Mouse (Mus musculus) v-Abl transformed pro-B cells (cell line): ENCODE measurements around the gene Ttll4.

Source experiments
- in situ Hi-C, 2 experiments: fragments of 400-800 bp; cut with MboI; formaldehyde crosslinking; loops; one replicate each; pipeline ENCODE4 v1.15.1; 2025; ENCODE audit not compliant: unreplicated experiment in 2 of 2

Gene Ttll4

GRCm38 (mm10) chr1:74705016-74705415 lies 43.5 kb downstream of the Ttll4 start:
- in situ Hi-C loops: no loop called here

- in situ Hi-C loops: no loop called here
Observed at GRCm38 (mm10) chr1:74709566-74709965, 48.0 kb downstream of the Ttll4 start.

GRCm38 (mm10) chr1:74712046-74712445 lies 50.5 kb downstream of the Ttll4 start:
- in situ Hi-C loops: no loop called here

- in situ Hi-C loops: no loop called here
Observed at GRCm38 (mm10) chr1:74712461-74713098, 51.0 kb downstream of the Ttll4 start.

- in situ Hi-C loops: no loop called here
Observed at GRCm38 (mm10) chr1:74713099-74713858, 51.7 kb downstream of the Ttll4 start, which contains the start of gene Cyp27a1. Cyp27a1 (plus strand) TSS chr1:74713574.

GRCm38 (mm10) chr1:74713859-74714730 lies 52.5 kb downstream of the Ttll4 start:
- in situ Hi-C loops: no loop called here

- in situ Hi-C loops: loop anchor here (5.0 kb wide), 2 partner anchors 37 to 42 kb away; no protein-coding TSS in a partner anchor
Observed at GRCm38 (mm10) chr1:74714967-74715366, 53.4 kb downstream of the Ttll4 start.

- in situ Hi-C loops: loop anchor here (5.0 kb wide), 2 partner anchors 37 to 42 kb away; no protein-coding TSS in a partner anchor
Observed at GRCm38 (mm10) chr1:74715468-74715867, 53.9 kb downstream of the Ttll4 start.

GRCm38 (mm10) chr1:74715886-74716285 lies 54.3 kb downstream of the Ttll4 start:
- in situ Hi-C loops: loop anchor here (5.0 kb wide), 2 partner anchors 36 to 41 kb away; no protein-coding TSS in a partner anchor

- in situ Hi-C loops: loop anchor here (5.0 kb wide), 2 partner anchors 34 to 39 kb away; no protein-coding TSS in a partner anchor
Observed at GRCm38 (mm10) chr1:74718113-74718512, 56.6 kb downstream of the Ttll4 start.

GRCm38 (mm10) chr1:74719281-74719680 lies 57.7 kb downstream of the Ttll4 start:
- in situ Hi-C loops: loop anchor here (5.0 kb wide), 2 partner anchors 33 to 38 kb away; no protein-coding TSS in a partner anchor

GRCm38 (mm10) chr1:74721657-74722056 lies 60.1 kb downstream of the Ttll4 start:
- in situ Hi-C loops: no loop called here

- in situ Hi-C loops: no loop called here
Observed at GRCm38 (mm10) chr1:74723748-74724147, 62.2 kb downstream of the Ttll4 start.

GRCm38 (mm10) chr1:74726114-74726513 lies 64.6 kb downstream of the Ttll4 start:
- in situ Hi-C loops: loop anchor here in 1 of 2 experiments (25.0 kb wide), 1 partner anchor 814 kb away; no protein-coding TSS in a partner anchor

GRCm38 (mm10) chr1:74726674-74727073 lies 65.1 kb downstream of the Ttll4 start:
- in situ Hi-C loops: loop anchor here in 1 of 2 experiments (25.0 kb wide), 1 partner anchor 814 kb away; no protein-coding TSS in a partner anchor

- in situ Hi-C loops: loop anchor here in 1 of 2 experiments (25.0 kb wide), 1 partner anchor 816 kb away; no protein-coding TSS in a partner anchor
Observed at GRCm38 (mm10) chr1:74728446-74728845, 66.9 kb downstream of the Ttll4 start.

- in situ Hi-C loops: loop anchor here in 1 of 2 experiments (25.0 kb wide), 1 partner anchor 825 kb away; no protein-coding TSS in a partner anchor
Observed at GRCm38 (mm10) chr1:74736977-74737376, 75.4 kb downstream of the Ttll4 start.

GRCm38 (mm10) chr1:74737500-74737899 lies 76.0 kb downstream of the Ttll4 start:
- in situ Hi-C loops: loop anchor here in 1 of 2 experiments (25.0 kb wide), 1 partner anchor 825 kb away; no protein-coding TSS in a partner anchor

- in situ Hi-C loops: loop anchor here in 1 of 2 experiments (25.0 kb wide), 1 partner anchor 829 kb away; no protein-coding TSS in a partner anchor
Observed at GRCm38 (mm10) chr1:74740846-74741245, 79.3 kb downstream of the Ttll4 start.

- in situ Hi-C loops: loop anchor here in 1 of 2 experiments (25.0 kb wide), 1 partner anchor 835 kb away; no protein-coding TSS in a partner anchor
Observed at GRCm38 (mm10) chr1:74747335-74747734, 85.8 kb downstream of the Ttll4 start.
